ENCODE assay signal across 8 mouse cellular contexts in genomic region chr2:164857842-164858553, GRCm38 (mm10). TPM values are rescaled to one million over a fixed set of nuclear protein-coding genes. Genes with fewer than 3 reads are reported as not detected.
DNase-seq lines count a peak whose midpoint lies in the region; ATAC-seq lines count a peak whose summit lies in the region.

No protein-coding gene starts in this region.

- H3K9ac ChIP-seq in heart, embryonic 14.5 days (ENCODE audit: low read length) = peak overlapping the region; percentile 66
- H3K9ac ChIP-seq in hindbrain, embryonic 16.5 days (ENCODE audit: low read depth, low read length) = peak overlapping the region; percentile 56; the same call in 1 of the 2 replicates
- H3K9ac ChIP-seq in midbrain, embryonic 16.5 days (ENCODE audit: low read depth, low read length) = peak overlapping the region; percentile 62; the same call in 1 of the 2 replicates

- no peaks in the 10 kb centered on the region for H3K9me3 ChIP-seq in heart, embryonic 14.5 days (ENCODE audit: control insufficient read depth, low read length)
- no peaks in the 10 kb centered on the region for H3K9me3 ChIP-seq in hindbrain, embryonic 16.5 days (ENCODE audit: control insufficient read depth, low read length)
- H3K9me3 ChIP-seq in midbrain, embryonic 16.5 days (replicated peaks; ENCODE audit: control insufficient read depth, low read length, poor library complexity, severe bottlenecking) = no peaks in the 10 kb centered on the region

- H3K27ac ChIP-seq in heart, embryonic 14.5 days (replicated peaks in 1 of 2; ENCODE audit: control insufficient read depth in 1 of 2, insufficient read depth in 1 of 2, low read depth in 2 of 2, low read length in 2 of 2) = no peak overlapping the region
- H3K27ac ChIP-seq in brown adipose tissue, adult 24 weeks (replicated peaks; ENCODE audit: low read depth, low read length) = peak overlapping the region; percentile 49
- H3K27ac ChIP-seq in hindbrain, embryonic 16.5 days (ENCODE audit: low read depth, low read length) = peak overlapping the region; percentile 21; the same call in 1 of the 2 replicates
- H3K27ac ChIP-seq in midbrain, embryonic 16.5 days (ENCODE audit: low read length) = no peak overlapping the region

- peaks cover 22 to 27% of the 10 kb centered on the region in 2 experiments for H3K4me1 ChIP-seq in heart, embryonic 14.5 days (ENCODE audit: control insufficient read depth in 2 of 2, insufficient read depth in 2 of 2, low read length in 2 of 2)
- peaks cover 23% of the 10 kb centered on the region for H3K4me1 ChIP-seq in brown adipose tissue, adult 24 weeks (ENCODE audit: control insufficient read depth, insufficient read depth, insufficient read length, low read length)
- peaks cover 21% of the 10 kb centered on the region for H3K4me1 ChIP-seq in hindbrain, embryonic 16.5 days (ENCODE audit: control insufficient read depth, insufficient read depth, low read depth, low read length)
- peaks cover 17% of the 10 kb centered on the region for H3K4me1 ChIP-seq in midbrain, embryonic 16.5 days (ENCODE audit: control insufficient read depth, insufficient read depth, low read length)

- peak overlapping the region; percentile 51 to 58 for H3K4me3 ChIP-seq in heart, embryonic 14.5 days (ENCODE audit: control insufficient read depth in 1 of 2, insufficient read depth in 1 of 2, low read depth in 1 of 2, low read length in 2 of 2)
- peak overlapping the region; percentile 62 for H3K4me3 ChIP-seq in brown adipose tissue, adult 24 weeks (ENCODE audit: insufficient read depth, low read depth, low read length)
- H3K4me3 ChIP-seq in hindbrain, embryonic 16.5 days (ENCODE audit: low read length) = peak overlapping the region; percentile 35
- H3K4me3 ChIP-seq in midbrain, embryonic 16.5 days (ENCODE audit: low read depth, low read length) = peak overlapping the region; percentile 50

- no peak for ATAC-seq in heart, embryonic 14.5 days (ENCODE audit: insufficient number of reproducible peaks, insufficient read depth, low FRiP score, low read depth)
- peak; percentile 8; the same call in 1 of the 2 replicates for ATAC-seq in hindbrain, embryonic 16.5 days
- no peak for ATAC-seq in midbrain, embryonic 16.5 days

- WGBS in heart, embryonic 14.5 days = 11% methylated on average over 19 of the region's 19 CpGs
- 3% methylated on average over 19 of the region's 19 CpGs for WGBS in hindbrain, embryonic 16.5 days
- WGBS in midbrain, embryonic 16.5 days = 3% methylated on average over 19 of the region's 19 CpGs

- intact Hi-C loops in heart, postnatal 14 days (cut with DNase I) = loop anchor here (2.0 kb wide), 1 partner anchor 23 kb away; no protein-coding TSS in a partner anchor

- peak overlapping the region; percentile 98 for H3K4me2 ChIP-seq in heart, embryonic 14.5 days (ENCODE audit: low read length)
- H3K4me2 ChIP-seq in hindbrain, embryonic 16.5 days (ENCODE audit: low read length) = peak overlapping the region; percentile 58
- H3K4me2 ChIP-seq in midbrain, embryonic 16.5 days (ENCODE audit: low read length) = peak overlapping the region; percentile 98

- DNase-seq in heart, postnatal 14 days = no peak
- DNase-seq in cerebellum, adult 9-10 months = no peak
- no peak for DNase-seq in thymus, postnatal 14 days
- DNase-seq in adrenal gland, postnatal 10 days = no peak

- no peaks in the 10 kb centered on the region for H3K36me3 ChIP-seq in heart, embryonic 14.5 days (ENCODE audit: control insufficient read depth, insufficient read depth, low read length)
- no peaks in the 10 kb centered on the region for H3K36me3 ChIP-seq in hindbrain, embryonic 16.5 days (ENCODE audit: control insufficient read depth, insufficient read depth, low read length)
- no peaks in the 10 kb centered on the region for H3K36me3 ChIP-seq in midbrain, embryonic 16.5 days (ENCODE audit: control insufficient read depth, insufficient read depth, low read length)

- peaks cover 56% of the 10 kb centered on the region for H3K27me3 ChIP-seq in heart, embryonic 14.5 days (ENCODE audit: control insufficient read depth, insufficient read depth, low read length)
- peaks cover 8% of the 10 kb centered on the region; the same call in 1 of the 2 replicates for H3K27me3 ChIP-seq in hindbrain, embryonic 16.5 days (replicated peaks; ENCODE audit: control insufficient read depth, insufficient read depth, low read length)
- peaks cover 9% of the 10 kb centered on the region for H3K27me3 ChIP-seq in midbrain, embryonic 16.5 days (ENCODE audit: control insufficient read depth, insufficient read depth, low read depth, low read length)

RNA-seq across cellular contexts. Expression of gene Pltp, which starts 0.5 kb away (rescaled TPM):
- polyA plus RNA-seq in heart, embryonic 14.5 days (2014; fragmentation: Nextera tagmentation; extraction: Ambion mirVana) = 9.6 and 10.4 TPM in 2 replicates
- 10 to 100 TPM; 43.7 to 58.5 TPM for total RNA-seq in heart, postnatal 14 days (2021)
- polyA plus RNA-seq in brown adipose tissue, adult 24 weeks (2012; ENCODE audit: insufficient read depth, insufficient read length, missing spikeins) = 59.0 and 82.5 TPM in 2 replicates
- 127 and 140 TPM in 2 replicates for polyA plus RNA-seq in hindbrain, embryonic 16.5 days (2015; fragmentation: Nextera tagmentation; extraction: Ambion mirVana)
- polyA plus RNA-seq in midbrain, embryonic 16.5 days (2015; fragmentation: Nextera tagmentation; extraction: Ambion mirVana) = 83.9 and 84.4 TPM in 2 replicates
- 10 to 100 TPM; 31.5 to 36.6 TPM for total RNA-seq in adrenal gland, postnatal 10 days (2021)

RNA-seq across cellular contexts. Expression of gene Pcif1, which starts 21.1 kb away (rescaled TPM):
- polyA plus RNA-seq in heart, embryonic 14.5 days (2014; fragmentation: Nextera tagmentation; extraction: Ambion mirVana) = 58.0 and 58.8 TPM in 2 replicates
- total RNA-seq in heart, postnatal 14 days (2021) = 10 to 100 TPM; 33.0 to 33.6 TPM
- 21.6 and 25.6 TPM in 2 replicates for polyA plus RNA-seq in brown adipose tissue, adult 24 weeks (2012; ENCODE audit: insufficient read depth, insufficient read length, missing spikeins)
- polyA plus RNA-seq in hindbrain, embryonic 16.5 days (2015; fragmentation: Nextera tagmentation; extraction: Ambion mirVana) = 71.3 and 77.6 TPM in 2 replicates
- polyA plus RNA-seq in midbrain, embryonic 16.5 days (2015; fragmentation: Nextera tagmentation; extraction: Ambion mirVana) = 78.9 and 85.6 TPM in 2 replicates
- 10 to 100 TPM; 47.1 to 55.0 TPM for total RNA-seq in adrenal gland, postnatal 10 days (2021)

RNA-seq across cellular contexts. Expression of gene Neurl2, which starts 24.7 kb away (rescaled TPM):
- polyA plus RNA-seq in heart, embryonic 14.5 days (2014; fragmentation: Nextera tagmentation; extraction: Ambion mirVana) = 54.6 and 55.1 TPM in 2 replicates
- total RNA-seq in heart, postnatal 14 days (2021) = 10 to 100 TPM; 34.6 to 34.7 TPM
- polyA plus RNA-seq in brown adipose tissue, adult 24 weeks (2012; ENCODE audit: insufficient read depth, insufficient read length, missing spikeins) = 1.1 and 4.1 TPM in 2 replicates
- 6.7 and 7.8 TPM in 2 replicates for polyA plus RNA-seq in hindbrain, embryonic 16.5 days (2015; fragmentation: Nextera tagmentation; extraction: Ambion mirVana)
- 5.4 and 7.0 TPM in 2 replicates for polyA plus RNA-seq in midbrain, embryonic 16.5 days (2015; fragmentation: Nextera tagmentation; extraction: Ambion mirVana)
- 1 to 10 TPM; 3.4 to 8.0 TPM for total RNA-seq in adrenal gland, postnatal 10 days (2021)

RNA-seq across cellular contexts. Expression of gene Ctsa, which starts 25.3 kb away (rescaled TPM):
- polyA plus RNA-seq in heart, embryonic 14.5 days (2014; fragmentation: Nextera tagmentation; extraction: Ambion mirVana) = 178 TPM in 2 replicates
- 100 to 1,000 TPM in 1 of 2 experiments, 10 to 100 TPM in 1; 97.7 to 103 TPM for total RNA-seq in heart, postnatal 14 days (2021)
- polyA plus RNA-seq in brown adipose tissue, adult 24 weeks (2012; ENCODE audit: insufficient read depth, insufficient read length, missing spikeins) = 44.9 and 55.0 TPM in 2 replicates
- 108 and 114 TPM in 2 replicates for polyA plus RNA-seq in hindbrain, embryonic 16.5 days (2015; fragmentation: Nextera tagmentation; extraction: Ambion mirVana)
- polyA plus RNA-seq in midbrain, embryonic 16.5 days (2015; fragmentation: Nextera tagmentation; extraction: Ambion mirVana) = 95.4 and 95.6 TPM in 2 replicates
- total RNA-seq in adrenal gland, postnatal 10 days (2021) = 100 to 1,000 TPM; 100 to 103 TPM

RNA-seq across cellular contexts. Expression of gene Spata25, which starts 29.7 kb away (rescaled TPM):
- not detected in 2 replicates for polyA plus RNA-seq in heart, embryonic 14.5 days (2014; fragmentation: Nextera tagmentation; extraction: Ambion mirVana)
- total RNA-seq in heart, postnatal 14 days (2021) = 1 to 10 TPM in 1 of 2 experiments, under 1 TPM in 1; 0.86 to 1.0 TPM
- polyA plus RNA-seq in brown adipose tissue, adult 24 weeks (2012; ENCODE audit: insufficient read depth, insufficient read length, missing spikeins) = not detected in 2 replicates
- polyA plus RNA-seq in hindbrain, embryonic 16.5 days (2015; fragmentation: Nextera tagmentation; extraction: Ambion mirVana) = not detected in 2 replicates
- not detected in 2 replicates for polyA plus RNA-seq in midbrain, embryonic 16.5 days (2015; fragmentation: Nextera tagmentation; extraction: Ambion mirVana)
- not detected for total RNA-seq in adrenal gland, postnatal 10 days (2021)

Comparison
In these comparisons a context has a peak if more than half of its experiments do, and no peak if none do; other contexts are left out.
1. H3K27ac ChIP-seq: peak in brown adipose tissue, adult 24 weeks (single experiment) and hindbrain, embryonic 16.5 days (single experiment); none in heart, embryonic 14.5 days (0 of 2) and midbrain, embryonic 16.5 days (single experiment).
2. Peak in every context shown above with its lines, with median percentiles within 50 percentile points of each other: H3K4me2 ChIP-seq, H3K4me3 ChIP-seq and H3K9ac ChIP-seq.